Mouse (Mus musculus) lung, postnatal 14 days (tissue): ENCODE measurements at regions not wholly inside any gene's neighbourhood (a gene's known extent, or its start where the extent isn't known, plus 50 kb on each side); places are given as distances from the start of the nearest gene placed in this dataset.

Experiments used
- DNase-seq: peaks from one replicate; pipeline ENCODE4 v3.0.0; 2021

- peak; percentile 60 for DNase-seq
Measured at GRCm38 (mm10) chr1:35726596-35726995, 341.6 kb upstream of the Hs6st1 start.

GRCm38 (mm10) chr1:35727310-35727990 lies 340.8 kb upstream of the Hs6st1 start:
- DNase-seq: no peak

GRCm38 (mm10) chr1:35729785-35730295 lies 338.4 kb upstream of the Hs6st1 start:
- no peak for DNase-seq

- no peak for DNase-seq
Measured at GRCm38 (mm10) chr1:35730309-35730708, 337.9 kb upstream of the Hs6st1 start.

- no peak for DNase-seq
Measured at GRCm38 (mm10) chr1:35736247-35736646, 332.0 kb upstream of the Hs6st1 start.

GRCm38 (mm10) chr1:35749603-35750002 lies 318.6 kb upstream of the Hs6st1 start:
- DNase-seq: no peak

GRCm38 (mm10) chr1:35750092-35750521 lies 318.1 kb upstream of the Hs6st1 start:
- no peak for DNase-seq

- DNase-seq: no peak
Measured at GRCm38 (mm10) chr1:35752636-35753035, 315.6 kb upstream of the Hs6st1 start.

GRCm38 (mm10) chr1:35754170-35754569 lies 314.0 kb upstream of the Hs6st1 start:
- no peak for DNase-seq

- DNase-seq: no peak
Measured at GRCm38 (mm10) chr1:35759010-35759409, 309.2 kb upstream of the Hs6st1 start.

- no peak for DNase-seq
Measured at GRCm38 (mm10) chr1:35759600-35759999, 308.6 kb upstream of the Hs6st1 start.

GRCm38 (mm10) chr1:35763051-35763450 lies 305.1 kb upstream of the Hs6st1 start:
- no peak for DNase-seq

GRCm38 (mm10) chr1:35763456-35763855 lies 304.7 kb upstream of the Hs6st1 start:
- DNase-seq: no peak

GRCm38 (mm10) chr1:35764068-35764467 lies 304.1 kb upstream of the Hs6st1 start:
- no peak for DNase-seq

- DNase-seq: no peak
Measured at GRCm38 (mm10) chr1:35765692-35766091, 302.5 kb upstream of the Hs6st1 start.

GRCm38 (mm10) chr1:35766271-35766670 lies 301.9 kb upstream of the Hs6st1 start:
- DNase-seq: no peak

- DNase-seq: no peak
Measured at GRCm38 (mm10) chr1:35772567-35772966, 295.6 kb upstream of the Hs6st1 start.

GRCm38 (mm10) chr1:35774566-35774965 lies 293.6 kb upstream of the Hs6st1 start:
- DNase-seq: no peak

- no peak for DNase-seq
Measured at GRCm38 (mm10) chr1:35782668-35783067, 285.5 kb upstream of the Hs6st1 start.

- no peak for DNase-seq
Measured at GRCm38 (mm10) chr1:35783427-35783826, 284.8 kb upstream of the Hs6st1 start.

- no peak for DNase-seq
Measured at GRCm38 (mm10) chr1:35786241-35786640, 282.0 kb upstream of the Hs6st1 start.

- peak; percentile 14 for DNase-seq
Measured at GRCm38 (mm10) chr1:35786668-35787213, 281.5 kb upstream of the Hs6st1 start.

- no peak for DNase-seq
Measured at GRCm38 (mm10) chr1:35797064-35797463, 271.1 kb upstream of the Hs6st1 start.

- DNase-seq: no peak
Measured at GRCm38 (mm10) chr1:35797526-35797925, 270.7 kb upstream of the Hs6st1 start.

- DNase-seq: no peak
Measured at GRCm38 (mm10) chr1:35805546-35805945, 262.7 kb upstream of the Hs6st1 start.
